Mouse (Mus musculus) Patski (cell line): ENCODE measurements around the gene Coro1b. TPM values are rescaled to one million over a fixed set of nuclear protein-coding genes. Genes with fewer than 3 reads are reported as not detected.
"Not testable (repeated sequence)": the region's sequence is repeated elsewhere in the genome, so short reads cannot be mapped to it uniquely, and the experiment has no call there.

ENCODE experiments used
- ATAC-seq: fragments of 100-300 bp; one replicate; pipeline ENCODE4 v1.8.0; 2021
- CTCF ChIA-PET: fragments of 350-600 bp; sonication (Branson Sonifier 250); formaldehyde crosslinking; loops from one replicate; lab custom pipeline; 2022; ENCODE audit warnings: inconsistent platforms; lab: Charles Lee
- POLR2A ChIA-PET: fragments of 350-600 bp; sonication (Branson Sonifier 250); formaldehyde crosslinking; loops from one replicate; lab custom pipeline; 2022; ENCODE audit warnings: antibody characterized with exemption, inconsistent platforms; lab: Charles Lee
- DNase-seq: peaks from one replicate; pipeline ENCODE4 v3.0.0-alpha.2; 2011; ENCODE audit warnings: low read depth, low spot score
- H3K27me3 ChIP-seq: fragments of 371-371 bp; one replicate; pipeline ENCODE4 v1.5.1; 2021
- CTCF ChIP-seq: fragments of 100-300 bp; IDR thresholded peaks from one replicate; pipeline ENCODE4 v1.5.1; 2021
- in situ Hi-C: fragments of 300-500 bp; cut with MboI; formaldehyde crosslinking; loops from 3 replicates; pipeline ENCODE4 v1.11.1; 2018; ENCODE audit warnings: low pct_unique_long_range_greater_than_20kb, mixed read lengths
- polyA plus RNA-seq: library from polyadenylated mRNA; unstranded; gene quantifications from one replicate; pipeline ENCODE4 v1.2.3, GENCODE M21; 2021

Gene Coro1b
- polyA plus RNA-seq, 1 experiment from 2014 or later, result 321 TPM

DNA sequence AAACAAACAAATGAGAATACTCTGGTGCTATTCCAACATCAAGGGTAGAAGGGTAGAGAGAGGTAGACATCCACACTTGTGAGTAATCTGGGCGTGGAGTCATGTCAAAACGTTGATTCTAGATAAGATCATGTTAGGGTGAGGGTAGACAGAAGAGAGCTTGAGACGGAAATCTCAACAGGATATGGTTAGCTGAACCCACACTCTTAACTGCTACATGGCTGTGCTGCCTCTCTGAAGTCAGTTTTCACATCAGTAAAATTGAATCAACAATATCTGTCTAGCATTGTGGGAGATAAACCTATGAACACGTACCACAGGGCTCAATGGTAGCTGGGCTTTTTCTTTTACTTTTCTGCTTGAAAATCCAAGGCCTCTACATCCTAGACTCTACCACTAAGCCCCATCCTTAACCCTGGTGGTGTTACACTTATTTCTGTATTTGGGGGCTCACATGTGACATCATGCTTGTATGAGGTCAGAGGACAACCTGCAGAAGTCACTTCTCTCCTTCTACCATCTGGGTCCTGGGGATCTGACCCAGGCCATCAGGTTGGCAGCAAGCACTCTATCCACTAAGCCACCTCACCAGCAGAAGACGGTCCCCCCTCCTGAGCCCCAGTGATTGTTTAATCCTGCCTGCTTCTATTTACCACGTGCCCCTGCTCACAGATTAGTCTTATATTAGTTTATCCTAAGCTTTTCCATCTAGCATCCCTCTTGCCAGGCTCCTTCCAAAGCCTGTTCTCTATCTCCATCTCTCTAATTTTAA lies 28.5 kb upstream of the Coro1b start:
- ATAC-seq (no peak), DNase-seq (no peak)
- CTCF ChIA-PET, result interaction anchor here (1.3 to 2.4 kb wide), 3 partner anchors 20 to 108 kb away, joined by 4 to 11 read pairs (median 7); partner anchors contain the start of gene Pitpnm1
- in situ Hi-C loops, result loop anchor here (5.0 kb wide), 1 partner anchor 82 kb away; the partner anchor contains the start of gene Rad9a
- POLR2A ChIA-PET, result interaction anchor here (1.0 to 1.2 kb wide), 2 partner anchors 14 to 50 kb away, joined by 3 read pairs; no protein-coding TSS in a partner anchor
- no peaks in the 10 kb centered on the region for H3K27me3 ChIP-seq
- TF ChIP-seq CTCF, result no peak

DNA sequence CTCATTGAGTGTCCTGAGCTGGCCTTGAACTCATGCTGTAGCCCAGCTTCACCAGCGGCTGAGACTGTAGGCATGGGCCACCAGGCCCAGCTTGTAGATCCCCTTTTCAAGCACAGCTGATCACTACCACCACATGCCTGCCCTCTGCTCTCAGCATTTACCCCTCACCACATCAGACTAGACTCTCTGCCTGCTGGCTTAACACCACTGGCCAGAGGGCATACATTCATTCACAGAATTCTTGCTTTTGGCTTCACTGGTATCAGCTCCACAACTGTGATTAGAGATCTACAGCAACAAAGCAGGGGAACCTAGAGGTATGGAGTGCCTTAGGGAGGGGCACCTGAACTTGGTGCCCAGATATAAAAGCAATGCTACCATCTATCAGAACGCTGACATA lies 27.9 kb upstream of the Coro1b start:
- no peaks in the 10 kb centered on the region for H3K27me3 ChIP-seq
- no peak for TF ChIP-seq CTCF
- ATAC-seq (no peak), DNase-seq (no peak)
- POLR2A ChIA-PET, result interaction anchor here (0.8 to 1.2 kb wide), 6 partner anchors 14 to 96 kb away, joined by 3 to 5 read pairs (median 4); partner anchors contain the start of gene Pitpnm1
- in situ Hi-C loops, result loop anchor here (5.0 kb wide), 1 partner anchor 82 kb away; the partner anchor contains the start of gene Rad9a
- CTCF ChIA-PET, result interaction anchor here (1.1 to 2.4 kb wide), 4 partner anchors 9 to 108 kb away, joined by 4 to 11 read pairs (median 6); partner anchors contain the start of gene Pitpnm1

DNA sequence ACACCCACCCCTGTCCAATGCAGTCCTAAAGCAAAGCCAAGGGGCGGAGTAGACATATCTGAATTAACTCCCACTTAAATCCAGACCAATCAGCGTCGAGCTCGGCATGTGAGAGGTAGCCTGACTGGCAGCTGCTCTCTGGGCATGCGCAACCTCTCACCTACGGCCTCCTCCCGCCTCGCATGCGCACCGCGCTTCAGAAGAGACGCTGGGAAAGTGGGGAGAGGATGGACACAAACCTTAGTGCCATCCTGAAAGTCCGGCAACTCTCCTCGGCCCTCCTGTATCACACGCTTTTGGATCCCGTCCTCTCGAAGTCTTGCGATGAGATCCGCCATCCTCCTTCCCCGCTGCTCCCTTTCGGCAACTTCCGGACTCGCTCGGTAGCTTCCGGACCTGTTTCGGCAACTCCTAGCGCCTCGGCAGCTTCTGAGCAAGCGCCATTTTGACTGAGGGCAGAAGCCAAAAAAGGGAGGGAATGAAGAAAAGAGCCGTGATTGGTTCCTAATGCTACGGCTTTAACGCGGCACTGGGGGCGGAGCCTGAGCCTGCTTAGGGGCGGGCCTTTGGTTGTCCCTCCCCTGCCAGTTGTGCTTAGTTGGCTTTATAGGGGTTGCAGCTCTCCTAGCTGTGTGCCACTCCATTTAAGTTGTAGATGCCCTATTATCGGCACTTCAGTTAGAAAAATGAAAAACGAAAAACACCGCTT lies 27.2 kb upstream of the Coro1b start:
- H3K27me3 ChIP-seq, result no peaks in the 10 kb centered on the region
- in situ Hi-C loops, result loop anchor here (5.0 kb wide), 1 partner anchor 81 kb away; the partner anchor contains the start of gene Rad9a
- ChIA-PET CTCF (interaction anchor here (0.8 to 2.4 kb wide), 5 partner anchors 8 to 107 kb away, joined by 3 to 11 read pairs (median 4); partner anchors contain the start of gene Pitpnm1), POLR2A (interaction anchor here (0.8 to 1.2 kb wide), 6 partner anchors 13 to 95 kb away, joined by 3 to 5 read pairs (median 4); partner anchors contain the start of gene Pitpnm1)
- TF ChIP-seq CTCF, result no peak
- ATAC-seq (peak; percentile 82), DNase-seq (peak; percentile 90)

DNA sequence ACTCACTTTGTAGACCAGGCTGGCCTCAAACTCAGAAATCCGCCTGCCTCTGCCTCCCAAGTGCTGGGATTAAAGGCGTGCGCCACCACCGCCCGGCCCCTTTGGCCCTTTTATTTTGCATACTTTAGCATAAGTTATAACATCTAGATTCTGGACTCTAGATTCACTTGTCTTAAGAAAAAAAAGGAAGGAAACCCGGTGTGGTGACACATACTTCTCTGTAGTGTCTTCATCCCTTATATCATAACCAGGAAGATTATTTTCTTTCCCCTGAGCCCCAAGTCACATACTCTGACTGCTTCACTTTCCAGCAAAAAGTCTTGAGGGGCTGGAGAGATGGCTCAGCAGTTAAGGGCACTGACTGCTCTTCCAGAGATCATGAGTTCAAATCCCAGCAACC lies 26.5 kb upstream of the Coro1b start:
- ATAC-seq, result not testable (repeated sequence)

DNA sequence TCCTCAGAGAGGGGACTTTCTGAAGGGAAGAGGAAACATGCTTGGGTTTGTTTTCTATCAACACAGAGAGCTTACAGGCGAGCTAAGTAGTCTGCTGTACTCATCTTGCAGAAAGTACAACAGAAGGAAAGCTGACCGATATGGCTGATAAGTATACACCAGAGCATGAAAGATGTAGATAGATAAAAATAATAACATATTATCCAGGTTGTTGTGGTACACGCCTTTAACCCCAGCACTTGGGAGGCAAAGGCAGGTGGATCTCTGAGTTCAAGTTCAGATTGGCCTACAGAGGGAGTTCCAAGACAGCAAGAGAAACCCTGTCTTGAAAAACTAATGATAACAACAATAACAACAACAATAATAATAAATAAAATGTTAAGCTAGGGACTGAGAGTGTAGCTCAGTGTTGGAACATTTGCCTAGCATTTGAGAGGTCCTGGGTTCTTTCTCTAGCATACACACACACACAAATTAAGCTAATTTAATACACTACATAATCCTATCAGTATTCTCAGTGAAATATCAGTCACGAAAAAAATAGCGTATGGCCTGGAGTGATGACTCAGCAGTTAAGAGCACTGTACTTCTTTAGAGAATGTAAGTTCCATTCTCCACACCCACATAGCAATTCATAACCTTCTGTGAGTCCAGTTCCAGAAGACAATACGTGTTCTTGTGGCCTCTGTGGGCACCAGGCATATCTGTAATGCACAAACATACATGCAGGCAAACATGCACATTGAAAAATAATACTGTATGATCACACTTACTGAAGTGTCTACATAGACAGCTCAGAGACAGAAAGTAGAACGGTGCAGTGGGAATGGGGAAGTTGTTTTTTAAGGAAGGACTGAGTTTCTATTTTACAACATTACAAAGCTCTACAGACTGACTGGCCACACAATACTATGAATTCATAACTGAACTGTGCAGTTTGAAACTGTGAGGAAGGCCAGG lies 25.7 kb upstream of the Coro1b start:
- no peaks in the 10 kb centered on the region for H3K27me3 ChIP-seq
- in situ Hi-C loops, result loop anchor here (5.0 kb wide), 1 partner anchor 80 kb away; the partner anchor contains the start of gene Rad9a
- POLR2A ChIA-PET, result no interaction called here

More for the DNA sequence above, 26.5 kb upstream of the Coro1b start:
- POLR2A ChIA-PET, DNase-seq, H3K27me3 ChIP-seq: not testable (repeated sequence)
- in situ Hi-C loops, result loop anchor here (5.0 kb wide), 1 partner anchor 80 kb away; the partner anchor contains the start of gene Rad9a
- CTCF ChIA-PET, result interaction anchor here (0.8 to 2.4 kb wide), 3 partner anchors 22 to 80 kb away, joined by 3 to 11 read pairs (median 4); partner anchors contain the start of gene Pitpnm1

DNA sequence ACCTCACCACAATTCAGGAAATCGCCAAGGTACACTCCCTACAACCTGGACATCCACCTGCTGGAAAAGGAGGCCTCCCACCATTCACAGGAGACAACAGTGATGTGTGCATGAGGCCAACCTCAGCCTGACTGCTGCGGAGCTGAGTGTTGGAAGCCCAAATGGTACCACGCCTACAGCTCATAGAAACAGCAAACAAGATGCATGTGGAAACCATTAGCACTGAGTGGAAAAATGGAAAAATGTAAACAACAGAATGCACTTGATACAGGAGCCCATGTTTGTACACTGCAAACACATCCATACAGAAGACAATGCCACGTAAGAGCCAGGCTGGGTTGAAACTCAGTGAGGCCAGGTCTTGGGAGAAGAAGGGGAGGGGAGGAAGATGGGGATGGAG lies 24.0 kb upstream of the Coro1b start:
- TF ChIP-seq CTCF, result no peak
- no peaks in the 10 kb centered on the region for H3K27me3 ChIP-seq
- in situ Hi-C loops, result loop anchor here (5.0 kb wide), 1 partner anchor 78 kb away; the partner anchor contains the start of gene Rad9a
- DNase-seq (no peak), ATAC-seq (no peak)
- ChIA-PET CTCF (interaction anchor here (1.0 to 2.4 kb wide), 10 partner anchors 8 to 104 kb away, joined by 3 to 9 read pairs (median 6); partner anchors contain the start of genes Cabp4, Pitpnm1 and Rad9a), POLR2A (interaction anchor here (0.8 to 1.7 kb wide), 2 partner anchors 104 to 122 kb away, joined by 3 to 4 read pairs; no protein-coding TSS in a partner anchor)

More for the DNA sequence above, 25.7 kb upstream of the Coro1b start:
- no peak for TF ChIP-seq CTCF
- CTCF ChIA-PET, result interaction anchor here (1.1 to 2.4 kb wide), 3 partner anchors 23 to 105 kb away, joined by 4 to 11 read pairs (median 6); partner anchors contain the start of gene Pitpnm1
- DNase-seq, result no peak
- ATAC-seq, result no peak

DNA sequence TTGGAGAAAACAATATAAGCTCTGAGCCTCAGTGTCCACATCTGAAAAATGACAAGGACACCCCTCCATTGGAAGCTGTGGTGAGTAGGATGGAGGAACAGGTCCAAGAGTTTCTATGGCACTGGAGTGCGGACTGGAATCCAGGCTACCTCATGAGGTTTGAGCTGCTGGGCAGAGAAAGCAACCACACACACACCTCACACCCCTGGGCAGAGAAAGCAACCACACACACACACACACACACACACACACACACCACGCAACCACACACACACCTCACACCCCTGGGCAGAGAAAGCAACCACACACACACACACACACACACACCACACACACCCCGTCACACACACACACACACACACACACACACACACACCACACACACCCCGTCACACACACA lies 23.2 kb upstream of the Coro1b start:
- ATAC-seq, in situ Hi-C loops, H3K27me3 ChIP-seq, DNase-seq: not testable (repeated sequence)
- ChIA-PET CTCF (interaction anchor here (0.8 to 2.4 kb wide), 11 partner anchors 9 to 103 kb away, joined by 3 to 9 read pairs (median 5); partner anchors contain the start of genes Cabp4, Pitpnm1 and Rad9a), POLR2A (interaction anchor here (0.7 to 1.9 kb wide), 4 partner anchors 71 to 121 kb away, joined by 3 to 10 read pairs (median 5); no protein-coding TSS in a partner anchor)

DNA sequence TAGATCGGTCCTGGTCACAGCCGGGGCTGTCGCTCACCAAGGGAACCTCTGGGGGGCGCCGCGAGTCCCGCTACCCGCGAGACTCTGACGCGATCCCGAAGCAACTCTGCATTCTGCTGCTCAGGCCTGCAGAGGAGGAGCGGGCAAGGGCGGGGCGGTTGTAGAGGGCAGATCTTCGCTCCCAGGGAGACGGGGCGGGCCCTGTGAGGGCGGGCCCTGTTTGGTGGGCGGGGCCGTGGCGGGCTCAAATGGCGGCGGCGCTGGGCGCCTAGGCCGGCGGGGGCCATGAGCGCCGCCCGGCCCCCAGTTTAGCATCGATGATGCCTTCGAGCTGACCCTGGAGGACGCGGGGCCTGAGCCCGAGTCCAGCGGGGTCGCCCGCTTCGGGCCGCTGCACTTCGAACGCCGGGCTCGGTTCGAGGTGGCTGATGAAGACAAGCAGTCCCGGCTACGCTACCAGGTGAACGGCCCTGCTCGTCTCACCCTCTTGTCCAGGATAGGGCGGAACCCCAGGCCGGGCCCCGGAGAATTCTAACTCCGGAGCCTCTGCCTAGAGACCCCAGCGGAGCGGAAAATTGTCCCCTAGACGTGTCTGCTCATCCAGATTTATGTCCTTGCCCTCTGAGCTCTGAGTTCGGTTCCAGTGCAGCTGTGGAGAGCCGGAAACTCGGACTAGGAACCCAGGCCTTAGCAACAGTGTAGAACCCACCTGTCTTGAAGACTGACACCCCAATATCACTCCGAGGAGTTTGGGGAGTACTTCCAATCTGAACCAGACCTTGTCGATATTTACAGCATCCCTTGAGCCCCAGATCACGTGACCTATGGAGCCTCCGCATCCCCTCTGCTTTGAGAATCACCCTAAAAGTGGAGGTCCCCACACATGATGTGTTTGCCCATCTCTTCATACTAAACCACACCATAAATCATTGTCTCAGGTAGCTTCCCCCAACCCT lies 22.4 kb upstream of the Coro1b start, which contains the start of gene Aip:
Gene Aip (minus strand): TSS at position 118 of the 956 bp plus-strand sequence.
- in situ Hi-C loops, result no loop called here
- ATAC-seq, result peak; percentile 78
- ChIA-PET CTCF (interaction anchor here (0.8 to 2.4 kb wide), 11 partner anchors 10 to 102 kb away, joined by 3 to 9 read pairs (median 5); partner anchors contain the start of genes Cabp4, Pitpnm1 and Rad9a), POLR2A (interaction anchor here (0.7 to 1.9 kb wide), 12 partner anchors 9 to 104 kb away, joined by 3 to 10 read pairs (median 3); partner anchors contain the start of genes Cdk2ap2, Pitpnm1 and Rad9a)
- DNase-seq, result no peak
- no peaks in the 10 kb centered on the region for H3K27me3 ChIP-seq
- no peak for TF ChIP-seq CTCF
